Mouse (Mus musculus) cortical plate, adult 2 months (tissue): ENCODE data around the gene Ubl7.

Source experiments
- CTCF ChIP-seq: fragments of 200-500 bp; IDR thresholded peaks from 2 replicates; pipeline ENCODE4 v1.5.1; 2011; ENCODE audit warnings: mild to moderate bottlenecking, control low read depth, low read length; ENCODE audit not compliant: insufficient read depth; ENCODE audit errors: extremely low read depth
- POLR2A ChIP-seq: fragments of 200-500 bp; IDR thresholded peaks from 2 replicates; pipeline ENCODE4 v1.6.1; 2011; ENCODE audit warnings: mild to moderate bottlenecking, low read length, control low read depth; ENCODE audit not compliant: insufficient read depth; ENCODE audit errors: extremely low read depth

- no peak for TF ChIP-seq CTCF
- TF ChIP-seq POLR2A: no peak
Measured at GRCm38 (mm10) chr9:57942039-57942438, 31.3 kb downstream of the Ubl7 start.
